Mouse (Mus musculus) urinary bladder, postnatal 25 days (tissue): ENCODE results near the gene Opa1.

Experiments used
- DNase-seq: peaks from one replicate; pipeline ENCODE4 v3.0.0; 2022; ENCODE audit warnings: low spot score

Gene Opa1

GRCm38 (mm10) chr16:29656187-29656825, 77.2 kb downstream of the Opa1 start:
- DNase-seq: no peak

DNA sequence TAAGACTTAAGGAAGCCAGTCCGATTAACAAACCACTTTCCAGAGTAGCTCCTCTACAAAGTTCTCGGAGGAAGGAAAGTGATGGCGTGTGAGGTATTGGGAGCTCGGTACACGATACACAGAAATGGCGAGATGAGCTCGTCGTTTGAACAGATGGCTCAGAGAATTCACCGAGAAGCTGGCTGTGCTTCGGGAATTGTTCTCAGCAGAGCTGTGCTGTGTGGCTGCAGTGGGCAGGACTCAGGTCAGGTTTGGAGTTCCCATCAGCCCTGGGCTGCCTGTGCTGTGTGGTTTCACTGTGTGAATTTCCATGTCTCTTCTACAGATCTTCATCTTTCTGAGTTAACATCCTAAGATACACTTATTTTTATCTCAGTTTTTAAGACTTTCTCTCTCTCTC, 77.8 kb downstream of the Opa1 start:
- DNase-seq: no peak

- no peak for DNase-seq
Observed at GRCm38 (mm10) chr16:29657650-29658548, 78.8 kb downstream of the Opa1 start.

GRCm38 (mm10) chr16:29659101-29659810, 80.1 kb downstream of the Opa1 start:
- no peak for DNase-seq

DNA sequence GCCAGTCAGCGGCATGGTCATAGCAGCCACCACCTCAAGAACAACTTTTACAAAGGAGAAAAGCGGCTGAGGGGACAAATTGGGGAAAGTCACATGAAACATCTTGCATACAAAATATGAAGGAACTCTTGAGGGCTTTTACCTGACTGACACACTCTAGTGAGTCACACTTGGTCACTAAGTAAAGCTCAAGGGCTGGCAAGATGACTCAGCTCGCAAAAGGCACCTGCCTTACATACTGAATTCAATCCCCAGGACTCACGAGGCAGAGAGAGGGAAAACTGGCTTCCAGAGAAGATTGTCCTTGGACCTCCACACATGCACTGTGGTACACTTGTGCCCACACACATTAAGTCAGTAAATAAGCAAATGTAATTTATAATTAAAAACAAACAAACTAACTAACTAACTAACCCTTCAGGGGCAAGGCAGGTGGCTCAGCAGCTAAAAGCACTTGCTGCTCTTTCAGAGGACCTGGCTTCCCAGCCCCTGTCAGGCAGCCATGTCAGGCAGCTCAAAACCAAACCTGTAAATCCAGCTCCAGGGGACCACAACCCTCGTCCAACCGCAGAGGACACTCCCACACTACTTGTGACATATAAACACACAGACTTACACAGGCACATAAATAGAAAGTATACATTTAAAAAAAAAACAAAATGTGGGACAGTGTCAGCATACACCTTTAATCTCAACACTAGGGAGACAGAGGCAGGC, 84.1 kb downstream of the Opa1 start:
- DNase-seq: no peak

DNA sequence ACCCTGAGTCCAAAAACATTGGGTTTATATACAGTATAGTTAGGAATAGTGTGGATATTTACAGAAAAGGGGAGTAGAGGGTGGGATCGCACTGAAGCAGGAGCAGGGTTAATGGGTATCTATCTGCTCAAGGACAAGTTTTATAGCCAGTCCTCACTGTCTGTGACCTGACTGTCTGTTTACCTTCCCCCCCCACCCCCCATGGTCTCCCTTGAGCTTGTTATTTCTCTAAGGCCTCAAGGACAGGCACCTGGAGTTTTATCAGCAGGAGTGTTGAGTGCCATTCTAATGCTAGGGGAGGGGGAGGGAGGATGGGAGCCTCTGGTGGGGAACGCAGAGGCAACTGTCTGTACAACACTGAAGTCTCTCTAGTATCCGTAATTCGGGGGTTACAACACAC, 85.3 kb downstream of the Opa1 start:
- no peak for DNase-seq

- DNase-seq: no peak
Observed at GRCm38 (mm10) chr16:29666991-29667701, 88.0 kb downstream of the Opa1 start.

DNA sequence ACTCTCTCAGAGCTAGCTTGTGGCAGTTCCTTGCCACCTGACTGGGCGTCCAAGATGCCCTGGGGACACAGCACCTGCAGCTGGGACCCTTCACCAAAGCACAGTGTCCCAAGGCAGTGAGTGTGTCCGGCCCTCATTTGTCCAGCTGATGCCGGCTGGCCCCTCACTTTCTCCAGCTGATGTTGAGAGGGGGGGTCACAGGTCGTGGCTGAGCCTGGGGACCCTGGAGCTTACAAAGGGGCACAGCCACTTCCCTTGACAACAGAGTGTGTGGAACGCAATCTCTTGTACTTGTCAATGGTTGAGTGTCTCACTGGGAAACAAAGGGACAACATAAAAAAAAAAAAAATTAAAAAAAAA, 88.5 kb downstream of the Opa1 start:
- no peak for DNase-seq

GRCm38 (mm10) chr16:29668451-29668850, 89.3 kb downstream of the Opa1 start:
- DNase-seq: no peak

- no peak for DNase-seq
Observed at GRCm38 (mm10) chr16:29670806-29671205, 91.7 kb downstream of the Opa1 start.

DNA sequence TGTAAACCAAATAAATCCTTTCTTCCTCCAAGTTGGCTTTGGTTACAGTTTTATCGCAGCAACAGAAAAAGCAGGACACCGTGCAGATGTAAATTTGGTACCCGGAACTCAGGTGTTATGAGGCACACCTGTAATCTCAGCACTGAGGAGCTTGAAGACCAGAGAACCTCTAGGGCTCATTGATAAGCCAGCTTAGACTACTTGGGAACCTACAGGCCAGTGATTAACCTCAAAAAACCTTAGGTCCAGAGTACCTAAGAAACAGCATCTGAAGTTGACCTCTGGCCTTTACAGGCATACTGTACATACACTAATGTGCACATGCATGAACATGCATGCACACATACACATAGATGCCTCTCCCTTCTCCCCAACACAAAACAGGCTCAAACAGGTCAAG, 94.1 kb downstream of the Opa1 start:
- DNase-seq: no peak

- DNase-seq: no peak
Observed at GRCm38 (mm10) chr16:29679607-29680006, 100.5 kb downstream of the Opa1 start.

GRCm38 (mm10) chr16:29680548-29681175, 101.5 kb downstream of the Opa1 start:
- no peak for DNase-seq

DNA sequence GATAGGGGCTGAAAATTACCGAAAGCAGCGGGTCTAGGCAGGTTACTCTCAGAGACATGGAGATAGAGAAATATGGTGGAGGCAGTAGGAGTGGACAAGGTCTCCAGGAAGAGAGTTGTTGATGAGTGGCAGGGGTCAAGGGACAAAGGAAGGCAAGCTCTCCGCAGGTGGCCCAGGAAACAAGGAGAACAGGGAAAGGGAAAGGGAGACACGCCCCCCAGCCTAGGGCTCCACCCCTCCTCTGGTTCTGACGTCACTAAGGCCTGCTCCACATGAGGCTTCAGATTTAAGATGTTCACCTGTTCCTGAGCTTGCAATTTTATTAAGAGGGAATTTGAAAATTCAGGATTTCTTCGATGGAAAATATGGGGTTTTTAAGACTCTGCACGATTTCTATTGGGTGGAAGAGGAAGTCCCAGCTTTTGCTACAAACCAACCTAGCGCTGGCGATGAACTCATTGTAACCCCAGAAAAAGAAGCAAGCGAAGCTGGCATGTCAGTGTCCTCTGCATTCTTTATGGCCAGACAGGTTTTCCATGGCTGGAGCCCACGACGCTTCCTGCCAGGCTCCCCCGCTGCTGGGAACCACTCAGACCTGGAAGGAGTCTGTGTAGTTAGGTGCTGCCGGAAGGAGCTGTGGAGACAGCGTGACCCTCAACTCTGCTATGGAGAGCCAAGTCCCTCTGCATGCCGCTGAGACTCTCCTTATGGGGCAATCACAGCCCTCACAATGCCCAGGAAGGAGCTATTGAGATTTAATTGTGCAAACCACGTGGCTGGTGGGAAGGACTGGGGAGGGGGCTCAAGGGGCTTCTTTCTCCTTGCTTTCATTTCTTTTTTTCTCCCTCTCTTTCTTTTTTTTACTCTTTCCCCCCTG, 103.7 kb downstream of the Opa1 start:
- DNase-seq: no peak

DNA sequence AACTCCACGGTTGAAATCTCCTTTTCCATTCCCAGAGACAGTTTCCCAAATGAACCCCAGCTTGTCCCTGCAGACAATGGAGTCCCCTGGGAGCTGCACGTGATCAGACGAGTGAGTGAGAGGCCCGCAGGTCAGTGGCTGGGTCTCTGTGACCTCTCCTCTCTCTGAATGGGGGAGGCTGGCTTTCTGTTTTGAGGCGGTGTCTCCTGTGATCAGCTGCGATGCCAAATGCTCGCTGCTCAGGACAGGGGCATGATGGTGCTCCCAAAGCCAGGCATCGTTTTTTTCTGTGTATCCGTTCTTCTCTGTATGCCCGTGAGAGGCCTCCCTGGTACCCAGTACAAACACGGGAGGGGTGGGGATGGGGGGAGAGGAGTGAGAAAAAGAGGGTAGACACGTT, 104.4 kb downstream of the Opa1 start:
- DNase-seq: no peak

- DNase-seq: no peak
Observed at GRCm38 (mm10) chr16:29684111-29684510, 105.0 kb downstream of the Opa1 start.

GRCm38 (mm10) chr16:29684641-29685040, 105.5 kb downstream of the Opa1 start:
- no peak for DNase-seq

DNA sequence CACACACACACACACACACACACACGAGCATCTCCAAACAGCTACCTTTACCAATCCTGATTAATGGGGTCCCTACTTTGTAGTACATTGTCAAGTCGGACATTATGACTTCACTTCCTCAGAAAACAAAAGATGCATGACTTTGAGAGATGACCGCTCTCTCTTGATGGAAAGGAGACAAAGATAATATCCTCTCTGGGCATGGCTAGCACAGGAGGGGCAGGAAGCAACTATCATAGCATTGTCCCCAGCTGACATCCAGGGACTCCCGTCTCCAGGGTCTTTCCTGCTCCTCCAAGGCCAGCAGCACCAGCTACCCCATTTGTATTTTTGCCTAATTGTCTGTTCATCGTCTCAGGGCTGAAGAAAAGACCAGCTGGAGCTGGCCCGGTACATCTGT, 107.0 kb downstream of the Opa1 start:
- DNase-seq: no peak

GRCm38 (mm10) chr16:29687987-29688885, 109.1 kb downstream of the Opa1 start:
- no peak for DNase-seq
